Mouse (Mus musculus) hindbrain, postnatal 0 days (tissue): ENCODE results near the gene Ociad2. TPM values are rescaled to one million over a fixed set of nuclear protein-coding genes. Genes with fewer than 3 reads are reported as not detected.

Source experiments
- ATAC-seq: fragments of 200-750 bp; cut with Nextera tagmentation; 2 replicates; pipeline ENCODE4 v1.8.0; 2017; ENCODE audit warnings: mild to moderate bottlenecking, moderate TSS enrichment, moderate library complexity
- DNase-seq: peaks from one replicate; pipeline ENCODE4 v3.0.0-alpha.2; 2015; ENCODE audit warnings: low spot score
- H3K27ac ChIP-seq: fragments of 300-500 bp; sonication (generic); 2 replicates; pipeline ENCODE4 v1.5.1; 2014; ENCODE audit warnings: mild to moderate bottlenecking
- H3K27me3 ChIP-seq: fragments of 300-500 bp; sonication (generic); 2 replicates; pipeline ENCODE4 v1.6.1; 2014; ENCODE audit warnings: low read length, mixed read lengths; ENCODE audit not compliant: insufficient read depth
- H3K36me3 ChIP-seq: fragments of 300-500 bp; sonication (generic); 2 replicates; pipeline ENCODE4 v1.6.1; 2014; ENCODE audit warnings: low read length, mixed read lengths; ENCODE audit not compliant: insufficient read depth
- H3K4me1 ChIP-seq: fragments of 300-500 bp; sonication (generic); 2 replicates; pipeline ENCODE4 v1.6.1; 2014; ENCODE audit warnings: antibody characterized with exemption, low read length, mixed read lengths; ENCODE audit not compliant: insufficient read depth
- H3K4me2 ChIP-seq: fragments of 300-500 bp; sonication (generic); 2 replicates; pipeline ENCODE4 v1.6.1; 2014; ENCODE audit warnings: low read depth, mild to moderate bottlenecking, low read length, moderate library complexity, mixed read lengths
- H3K4me3 ChIP-seq: fragments of 300-500 bp; sonication (generic); 2 replicates; pipeline ENCODE4 v1.5.1; 2014; ENCODE audit warnings: low read length
- H3K9ac ChIP-seq: fragments of 300-500 bp; sonication (generic); replicated peaks from 2 replicates; pipeline ENCODE4 v1.6.1; 2014; ENCODE audit warnings: mild to moderate bottlenecking, low read length, moderate library complexity, mixed read lengths
- H3K9me3 ChIP-seq: fragments of 300-500 bp; sonication (generic); 2 replicates; pipeline ENCODE4 v1.6.1; 2016; ENCODE audit warnings: low read length, mixed read lengths
- CTCF ChIP-seq: IDR thresholded peaks from 2 replicates; pipeline ENCODE4 v1.5.1; 2016; ENCODE audit warnings: antibody characterized with exemption, control low read depth, low read depth
- WGBS: fragments of 180-500 bp; shearing (Covaris S2); extraction: QIAGEN DNeasy Blood & Tissue Kit; methylation state at CpG from one replicate; pipeline ENCODE4 v1.1.7; 2014; 5-methylcytosine and 5-hydroxymethylcytosine counted together
- polyA plus RNA-seq: library from polyadenylated mRNA; unstranded; fragments of >200 nt; fragmentation: Nextera tagmentation; extraction: Ambion mirVana; gene quantifications from 2 replicates; pipeline ENCODE4 v1.2.1, GENCODE M21; 2015
- total RNA-seq: library from RNA; depleted of rRNA; stranded (reverse); fragments of >200 nt; gene quantifications from 2 replicates; pipeline ENCODE4 v1.2.3, GENCODE M21; 2014

Gene Ociad2
- total and polyA plus RNA-seq, 2 experiments from 2014 or later = 15.7 to 31.3 TPM

- Histone ChIP-seq H3K4me3 (no peak overlapping the region), H3K36me3 (no peaks in the 10 kb centered on the region), H3K9me3 (no peaks in the 10 kb centered on the region), H3K4me2 (no peak overlapping the region), H3K9ac (no peak overlapping the region), H3K27ac (no peak overlapping the region), H3K27me3 (no peaks in the 10 kb centered on the region), H3K4me1 (no peaks in the 10 kb centered on the region)
- 74% methylated on average over 22 of the region's 22 CpGs for WGBS
- TF ChIP-seq CTCF = no peak
- DNase-seq (no peak), ATAC-seq (no peak)
Observed at GRCm38 (mm10) chr5:73342701-73343355, 2.0 kb upstream of the Ociad2 start.

GRCm38 (mm10) chr5:73339779-73340722 lies 777 bp downstream of the Ociad2 start:
- no peaks in the 10 kb centered on the region for H3K36me3 ChIP-seq
- H3K4me3 ChIP-seq = no peak overlapping the region
- no peaks in the 10 kb centered on the region for H3K4me1 ChIP-seq
- H3K27ac ChIP-seq = no peak overlapping the region
- H3K9ac ChIP-seq = no peak overlapping the region
- ATAC-seq (no peak), DNase-seq (no peak)
- WGBS = 82% methylated on average over 9 of the region's 9 CpGs
- no peak overlapping the region for H3K4me2 ChIP-seq
- TF ChIP-seq CTCF = no peak
- H3K27me3 ChIP-seq = no peaks in the 10 kb centered on the region
- H3K9me3 ChIP-seq = no peaks in the 10 kb centered on the region

- Histone ChIP-seq H3K9me3 (no peaks in the 10 kb centered on the region), H3K27me3 (no peaks in the 10 kb centered on the region), H3K27ac (peak overlapping the region; percentile 60; the same call in 1 of the 2 replicates), H3K4me1 (no peaks in the 10 kb centered on the region), H3K4me2 (peak overlapping the region; percentile 67), H3K4me3 (peak overlapping the region; percentile 65), H3K36me3 (no peaks in the 10 kb centered on the region), H3K9ac (peak overlapping the region; percentile 68)
- TF ChIP-seq CTCF = no peak
- DNase-seq (peak; percentile 39), ATAC-seq (peak; percentile 45)
- WGBS = 38% methylated on average over 14 of the region's 14 CpGs
Observed at GRCm38 (mm10) chr5:73338832-73339163, 2.0 kb downstream of the Ociad2 start.

GRCm38 (mm10) chr5:73337961-73338831 lies 2.6 kb downstream of the Ociad2 start:
- Histone ChIP-seq H3K4me1 (no peaks in the 10 kb centered on the region), H3K9ac (peak overlapping the region; percentile 68), H3K27me3 (no peaks in the 10 kb centered on the region), H3K27ac (peak overlapping the region; percentile 60), H3K36me3 (no peaks in the 10 kb centered on the region), H3K4me2 (peak overlapping the region; percentile 67), H3K4me3 (peak overlapping the region; percentile 65), H3K9me3 (no peaks in the 10 kb centered on the region)
- TF ChIP-seq CTCF = no peak
- DNase-seq (peak; percentile 66), ATAC-seq (peak; percentile 75)
- WGBS = 2% methylated on average over 28 of the region's 41 CpGs

GRCm38 (mm10) chr5:73336448-73336847 lies 4.4 kb downstream of the Ociad2 start:
- TF ChIP-seq CTCF = no peak
- 94% methylated on average over 5 of the region's 5 CpGs for WGBS
- H3K4me2 ChIP-seq = no peak overlapping the region
- no peak overlapping the region for H3K9ac ChIP-seq
- H3K4me3 ChIP-seq = no peak overlapping the region
- no peak for ATAC-seq
- no peaks in the 10 kb centered on the region for H3K9me3 ChIP-seq
- no peak overlapping the region for H3K27ac ChIP-seq
- no peaks in the 10 kb centered on the region for H3K36me3 ChIP-seq
- no peak for DNase-seq
- no peaks in the 10 kb centered on the region for H3K4me1 ChIP-seq
- no peaks in the 10 kb centered on the region for H3K27me3 ChIP-seq

- H3K9ac ChIP-seq = no peak overlapping the region
- ATAC-seq (no peak), DNase-seq (no peak)
- H3K27ac ChIP-seq = no peak overlapping the region
- H3K4me2 ChIP-seq = no peak overlapping the region
- no peaks in the 10 kb centered on the region for H3K9me3 ChIP-seq
- H3K4me1 ChIP-seq = no peaks in the 10 kb centered on the region
- no peaks in the 10 kb centered on the region for H3K36me3 ChIP-seq
- H3K4me3 ChIP-seq = no peak overlapping the region
- no peak for TF ChIP-seq CTCF
- 58% methylated on average over 4 of the region's 4 CpGs for WGBS
- H3K27me3 ChIP-seq = no peaks in the 10 kb centered on the region
Observed at GRCm38 (mm10) chr5:73331002-73331401, 9.8 kb downstream of the Ociad2 start.
